Mouse (Mus musculus): Measurements from ENCODE around the gene Ttc38.

Ttc38 gene

DNA sequence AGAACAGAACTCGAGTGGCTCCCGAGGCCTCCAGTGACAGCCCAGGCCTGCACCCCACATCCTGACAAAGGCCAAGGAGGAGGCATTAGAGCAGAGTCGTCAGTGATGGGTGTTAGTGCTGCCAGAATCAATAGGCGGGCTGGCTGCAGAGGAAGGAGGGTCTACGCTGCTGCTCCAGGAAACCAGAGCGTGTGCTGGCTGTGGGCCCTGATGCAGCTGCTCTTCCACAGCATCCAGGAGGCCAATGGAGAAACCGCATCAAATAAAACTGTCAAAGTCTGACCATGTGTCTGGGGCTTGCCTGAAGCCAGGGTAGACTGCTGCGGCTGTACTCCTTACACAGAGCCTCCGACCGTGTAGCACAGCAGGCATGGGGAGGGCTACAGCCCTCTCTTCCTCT is 65.0 kb downstream of the Ttc38 start:
- no peak for DNase-seq

DNA sequence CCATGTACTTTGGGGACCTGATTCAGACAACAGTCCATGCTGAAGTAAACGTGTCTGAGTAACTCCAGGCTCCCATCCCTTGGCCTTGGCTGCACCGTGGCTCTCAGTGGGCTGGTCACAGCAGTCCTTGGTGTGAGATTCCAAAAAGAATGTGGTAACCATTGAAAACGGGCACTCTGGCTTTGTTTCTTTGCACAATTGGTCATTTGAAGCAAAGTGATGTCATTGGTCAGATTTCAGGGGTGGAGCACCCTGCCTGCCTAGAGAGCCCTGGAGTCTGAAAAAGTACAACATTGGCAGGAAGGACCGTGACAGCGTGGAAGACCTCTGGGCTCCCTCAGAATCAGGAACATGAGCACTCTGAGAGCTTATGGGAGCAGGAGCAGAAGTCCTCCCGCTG is 67.3 kb downstream of the Ttc38 start:
- no peak for DNase-seq

DNA sequence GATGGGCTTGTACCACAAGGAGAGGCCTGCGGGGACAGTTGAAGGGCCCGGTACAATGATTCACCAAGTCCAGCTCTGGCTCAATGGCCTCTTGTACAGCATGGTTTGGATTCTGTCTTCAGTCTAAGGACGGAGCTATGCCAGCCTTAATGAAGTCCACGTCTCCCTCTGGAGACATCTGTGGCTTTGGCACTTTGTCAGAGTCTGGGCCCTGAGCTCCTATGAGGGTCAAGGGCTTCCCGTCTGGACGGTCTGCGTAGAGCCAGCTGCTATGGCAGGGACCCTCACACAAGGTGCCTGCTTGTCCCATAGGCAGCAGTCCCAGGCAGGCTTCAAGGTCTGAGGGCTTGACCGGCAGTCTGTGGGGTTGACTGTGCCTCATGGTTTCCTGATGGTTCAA is 68.2 kb downstream of the Ttc38 start:
- DNase-seq = no peak

DNA sequence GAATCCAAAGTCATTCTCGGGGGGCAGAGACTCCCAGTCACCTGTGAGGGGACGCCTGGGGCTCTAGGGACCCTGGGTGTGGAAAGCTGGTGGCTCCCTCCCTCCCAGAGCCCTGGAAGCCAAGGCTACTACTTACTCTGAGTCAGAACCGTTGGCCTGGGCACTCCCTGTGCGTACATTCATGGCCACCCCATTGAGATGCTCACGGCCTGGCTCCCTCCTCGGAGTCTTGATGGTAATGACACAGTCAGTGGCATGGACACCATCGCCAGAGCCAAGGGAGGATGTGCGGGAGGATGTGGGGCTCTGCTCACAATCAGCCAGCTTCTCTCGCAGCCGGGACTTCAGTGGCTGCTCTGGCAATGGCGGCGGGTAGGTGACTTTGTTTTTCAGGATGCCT is 68.7 kb downstream of the Ttc38 start:
- no peak for DNase-seq

DNA sequence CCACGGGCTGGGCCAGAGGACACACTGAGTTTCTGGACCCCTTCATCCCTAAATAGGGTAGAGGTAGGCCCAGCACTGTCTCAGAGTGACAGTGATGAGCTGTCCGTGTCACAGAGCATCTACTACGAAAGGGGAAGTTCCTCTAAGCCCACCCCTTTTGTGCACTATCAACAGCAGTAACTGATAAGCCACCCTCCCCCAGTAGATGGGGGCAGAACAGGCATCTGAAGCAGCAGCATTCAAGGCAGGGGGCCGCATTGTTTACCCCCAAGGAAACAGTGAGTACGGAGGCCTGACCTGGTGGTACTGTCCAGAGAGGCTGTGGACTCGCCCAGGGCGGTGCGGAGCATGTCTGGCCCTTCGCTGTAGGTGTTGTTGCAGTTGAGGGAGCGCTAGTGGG is 70.4 kb downstream of the Ttc38 start:
- DNase-seq = no peak

DNA sequence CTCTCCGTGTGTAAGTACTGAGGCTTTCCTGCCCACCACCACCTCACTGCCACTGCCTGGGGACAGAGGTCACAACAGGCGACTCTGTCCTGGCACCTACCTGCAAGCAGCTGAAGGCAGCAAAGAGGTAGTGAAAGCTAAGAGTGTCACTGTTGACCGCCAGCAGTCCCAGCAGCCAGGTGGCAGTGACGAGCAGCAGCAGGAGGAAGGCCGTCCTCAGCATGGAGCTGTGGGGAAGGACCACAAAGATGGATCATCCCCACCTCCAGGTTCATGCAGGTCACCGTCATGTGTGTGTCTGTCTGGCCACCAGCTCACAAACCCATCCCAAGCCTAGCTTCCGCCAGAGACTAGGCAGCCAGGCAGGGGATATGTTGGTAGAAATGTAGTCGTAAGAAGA is 71.7 kb downstream of the Ttc38 start:
- DNase-seq = no peak

All from thymus, postnatal 25 days (tissue).